Mouse (Mus musculus) bone marrow macrophage, adult 2 months (primary cell): ENCODE results near the gene As3mt. TPM values are rescaled to one million over a fixed set of nuclear protein-coding genes. Genes with fewer than 3 reads are reported as not detected.
A peak's percentile ranks its signal among the peaks of the same experiment; 100 is the strongest.
"Not testable (repeated sequence)": the region's sequence is repeated elsewhere in the genome, so short reads cannot be mapped to it uniquely, and the experiment has no call there.

Experiments
- H3K27ac ChIP-seq: 2 replicates; pipeline ENCODE4 v1.5.1; 2012; ENCODE audit warnings: low read depth, low read length; ENCODE audit not compliant: insufficient read depth
- H3K4me1 ChIP-seq: 2 replicates; pipeline ENCODE4 v1.6.1; 2012; ENCODE audit warnings: low read length; ENCODE audit not compliant: control insufficient read depth, insufficient read depth
- H3K4me3 ChIP-seq: 2 replicates; pipeline ENCODE4 v1.5.1; 2012; ENCODE audit warnings: mild to moderate bottlenecking, low read length, moderate library complexity; ENCODE audit not compliant: insufficient read depth
- CTCF ChIP-seq: IDR thresholded peaks from 2 replicates; pipeline ENCODE4 v1.5.1; 2012; ENCODE audit warnings: low read depth, mild to moderate bottlenecking, low read length, moderate library complexity
- POLR2A ChIP-seq: IDR thresholded peaks from 2 replicates; pipeline ENCODE4 v1.6.1; 2012; ENCODE audit warnings: mild to moderate bottlenecking, low read depth, low read length, borderline replicate concordance
- polyA plus RNA-seq: library from polyadenylated mRNA; stranded (reverse); fragments of >200 nt; gene quantifications from 2 replicates; pipeline ENCODE4 v1.2.4, GENCODE M21; 2012; ENCODE audit not compliant: missing spikeins, insufficient read depth, insufficient read length

As3mt gene
- polyA plus RNA-seq, 1 experiment = 10.7 TPM

- no peak overlapping the region for H3K4me3 ChIP-seq
- no peak for TF ChIP-seq POLR2A
- H3K27ac ChIP-seq = no peak overlapping the region
- no peaks in the 10 kb centered on the region for H3K4me1 ChIP-seq
Observed at GRCm38 (mm10) chr19:46744681-46745080, 37.4 kb downstream of the As3mt start.

- Histone ChIP-seq H3K27ac (no peak overlapping the region), H3K4me1 (no peaks in the 10 kb centered on the region), H3K4me3 (no peak overlapping the region)
- no peak for TF ChIP-seq POLR2A
- TF ChIP-seq CTCF = no peak
Observed at GRCm38 (mm10) chr19:46747799-46748198, 40.5 kb downstream of the As3mt start.

GRCm38 (mm10) chr19:46752235-46752634 lies 45.0 kb downstream of the As3mt start:
- H3K4me1 ChIP-seq = no peaks in the 10 kb centered on the region
- TF ChIP-seq POLR2A (no peak), CTCF (no peak)
- H3K4me3 ChIP-seq = no peak overlapping the region
- H3K27ac ChIP-seq = no peak overlapping the region

- Histone ChIP-seq H3K4me3 (no peak overlapping the region), H3K4me1 (peaks cover 12% of the 10 kb centered on the region), H3K27ac (no peak overlapping the region)
- TF ChIP-seq CTCF (no peak), POLR2A (no peak)
Observed at GRCm38 (mm10) chr19:46755066-46755465, 47.8 kb downstream of the As3mt start.

GRCm38 (mm10) chr19:46756221-46756620 lies 49.0 kb downstream of the As3mt start:
- H3K4me3 ChIP-seq = no peak overlapping the region
- TF ChIP-seq CTCF (no peak), POLR2A (no peak)
- H3K27ac ChIP-seq = no peak overlapping the region
- peaks cover 12% of the 10 kb centered on the region for H3K4me1 ChIP-seq

GRCm38 (mm10) chr19:46759096-46759495 lies 51.8 kb downstream of the As3mt start:
- H3K27ac ChIP-seq = peak overlapping the region; percentile 81
- TF ChIP-seq POLR2A (no peak), CTCF (no peak)
- H3K4me3 ChIP-seq = no peak overlapping the region
- H3K4me1 ChIP-seq = peaks cover 16% of the 10 kb centered on the region

GRCm38 (mm10) chr19:46759909-46760308 lies 52.7 kb downstream of the As3mt start:
- Histone ChIP-seq H3K27ac (0 out of 2 replicates have a peak overlapping the region, but pooled peaks have one; percentile 11), H3K4me1 (peaks cover 16% of the 10 kb centered on the region)
- H3K4me3 ChIP-seq = not testable (repeated sequence)

- Histone ChIP-seq H3K27ac (peak overlapping the region; percentile 80), H3K4me3 (peak overlapping the region; percentile 72), H3K4me1 (peaks cover 16% of the 10 kb centered on the region)
- no peak for TF ChIP-seq POLR2A
- peak; percentile 69; the same call in 1 of the 2 replicates for TF ChIP-seq CTCF
Observed at GRCm38 (mm10) chr19:46760375-46761160, 53.3 kb downstream of the As3mt start.

GRCm38 (mm10) chr19:46761247-46761946 lies 54.1 kb downstream of the As3mt start, which contains the start of gene Cnnm2:
Cnnm2 (plus strand) TSS chr19:46761596.
- Histone ChIP-seq H3K4me3 (peak within 1 kb of the TSS; percentile 84), H3K27ac (peak within 1 kb of the TSS; percentile 80), H3K4me1 (peaks cover 16% of the 10 kb centered on the region)
- no peak for TF ChIP-seq CTCF
- TF ChIP-seq POLR2A = no peak

GRCm38 (mm10) chr19:46761971-46762290 lies 54.7 kb downstream of the As3mt start:
- TF ChIP-seq POLR2A (no peak), CTCF (no peak)
- Histone ChIP-seq H3K4me1 (peaks cover 16% of the 10 kb centered on the region), H3K4me3 (peak overlapping the region; percentile 84), H3K27ac (peak overlapping the region; percentile 57; the same call in 1 of the 2 replicates)
